Mouse (Mus musculus): ENCODE measurements at regions not wholly inside any gene's neighbourhood (a gene's known extent, or its start where the extent isn't known, plus 50 kb on each side); places are given as distances from the start of the nearest gene placed in this dataset.

DNA sequence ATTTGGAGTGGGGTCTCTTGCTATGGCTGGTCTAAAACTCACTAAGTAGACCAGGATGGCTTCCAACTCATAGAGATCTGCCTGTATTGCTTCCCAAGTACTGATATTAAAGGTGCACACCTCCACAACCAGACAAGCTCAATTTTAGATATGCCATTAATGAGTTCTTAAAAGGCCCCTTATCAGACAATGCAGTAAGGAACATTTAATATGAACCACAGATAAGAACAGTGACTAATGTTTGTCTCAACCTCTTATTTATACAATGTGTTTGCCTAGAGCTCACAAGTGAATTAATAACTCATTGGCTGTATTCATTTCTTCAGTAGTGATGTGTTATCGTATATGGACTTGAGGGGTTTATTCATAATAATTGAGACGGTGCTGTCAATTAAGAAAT lies 234.7 kb downstream of the Gm11361 start:
- 97% methylated on average over 2 of the region's 2 CpGs for WGBS

DNA sequence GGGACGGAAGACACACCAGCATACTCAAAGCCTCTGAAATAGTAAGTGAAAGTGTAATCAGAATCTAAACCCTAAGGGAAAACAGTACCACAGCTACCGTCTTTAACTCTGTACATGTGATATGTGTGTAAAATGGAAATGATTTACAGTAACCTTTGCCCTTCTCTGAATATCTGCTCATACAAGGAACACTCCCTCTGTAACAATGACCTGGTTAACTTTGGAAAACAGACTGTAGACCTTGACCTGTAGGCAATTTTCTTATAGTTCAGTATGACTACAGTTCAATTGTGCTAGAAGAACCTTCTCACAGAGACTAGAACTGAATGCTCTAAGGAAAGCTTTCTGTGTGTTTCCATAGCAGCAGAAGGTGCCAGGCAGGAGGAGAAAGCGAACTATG lies 226.4 kb downstream of the Gm11361 start:
- H3K27me3 ChIP-seq (ENCODE audit: control insufficient read depth, insufficient read depth, low read length), result no peaks in the 10 kb centered on the region
- no peak overlapping the region for H3K27ac ChIP-seq (ENCODE audit: insufficient read depth, low read length)
- no peaks in the 10 kb centered on the region; the same call in 1 of the 2 replicates for H3K4me1 ChIP-seq (ENCODE audit: control insufficient read depth, insufficient read depth, low read length)
- 93% methylated on average over 3 of the region's 3 CpGs for WGBS
- no peak for DNase-seq
- no peak overlapping the region for H3K4me3 ChIP-seq (replicated peaks; ENCODE audit: insufficient read depth, low read depth, low read length)
- no peak for TF ChIP-seq CTCF (IDR thresholded peaks at IDR 0.05; ENCODE audit: borderline replicate concordance, insufficient read depth, low read depth, low read length)
- TF ChIP-seq POLR2A (IDR thresholded peaks at IDR 0.05; ENCODE audit: borderline replicate concordance, insufficient read depth, low read length), result no peak

More for the DNA sequence above, 234.7 kb downstream of the Gm11361 start:
- no peak overlapping the region for H3K4me3 ChIP-seq (replicated peaks; ENCODE audit: insufficient read depth, low read depth, low read length)
- DNase-seq, result no peak
- no peak for TF ChIP-seq CTCF (IDR thresholded peaks at IDR 0.05; ENCODE audit: borderline replicate concordance, insufficient read depth, low read depth, low read length)
- TF ChIP-seq POLR2A (IDR thresholded peaks at IDR 0.05; ENCODE audit: borderline replicate concordance, insufficient read depth, low read length), result no peak
- no peaks in the 10 kb centered on the region for H3K27me3 ChIP-seq (ENCODE audit: control insufficient read depth, insufficient read depth, low read length)
- H3K4me1 ChIP-seq (ENCODE audit: control insufficient read depth, insufficient read depth, low read length), result no peaks in the 10 kb centered on the region
- no peak overlapping the region for H3K27ac ChIP-seq (ENCODE audit: insufficient read depth, low read length)

DNA sequence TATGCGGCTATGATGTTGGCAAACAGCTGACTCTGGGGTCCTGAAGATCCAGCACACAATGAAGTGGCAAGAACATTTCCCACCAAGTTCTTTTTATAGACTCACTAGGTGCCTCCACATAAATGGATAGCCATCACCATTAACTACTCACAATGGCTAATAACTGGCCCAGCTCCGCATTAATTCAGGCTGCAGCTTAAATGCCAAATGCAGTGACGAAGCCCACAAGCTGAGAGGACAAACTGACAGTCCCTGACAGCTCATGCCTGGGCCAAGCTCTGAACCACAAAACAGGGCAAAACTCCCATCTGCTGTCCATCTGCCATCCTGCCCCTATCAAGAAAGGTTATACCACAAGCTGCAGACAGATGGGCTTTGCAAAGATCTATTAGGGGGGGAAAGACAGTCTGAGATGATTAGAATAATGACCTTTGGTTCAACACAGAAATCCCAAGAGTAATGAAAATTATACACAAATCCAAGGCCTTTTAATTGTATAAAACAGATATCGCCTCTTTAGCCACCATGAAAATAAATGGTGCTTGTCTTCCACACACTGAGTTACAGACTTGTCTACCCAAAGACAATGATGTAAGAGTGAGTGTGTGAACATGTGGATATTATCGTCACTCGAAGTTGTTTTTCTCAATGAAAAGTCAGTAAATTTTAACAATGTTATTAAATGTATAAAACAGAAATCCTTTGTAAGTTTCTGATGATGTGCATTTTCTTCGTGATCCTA lies 224.1 kb downstream of the Gm11361 start:
- Histone ChIP-seq H3K27me3 (ENCODE audit: control insufficient read depth, insufficient read depth, low read length) (no peaks in the 10 kb centered on the region), H3K27ac (ENCODE audit: insufficient read depth, low read length) (no peak overlapping the region), H3K4me3 (replicated peaks; ENCODE audit: insufficient read depth, low read depth, low read length) (no peak overlapping the region), H3K4me1 (ENCODE audit: control insufficient read depth, insufficient read depth, low read length) (no peaks in the 10 kb centered on the region; the same call in 1 of the 2 replicates)
- TF ChIP-seq CTCF (IDR thresholded peaks at IDR 0.05; ENCODE audit: borderline replicate concordance, insufficient read depth, low read depth, low read length), result no peak
- TF ChIP-seq POLR2A (IDR thresholded peaks at IDR 0.05; ENCODE audit: borderline replicate concordance, insufficient read depth, low read length), result no peak
- WGBS, result 51% methylated on average over 7 of the region's 7 CpGs
- peak; percentile 66 to 87 for DNase-seq

DNA sequence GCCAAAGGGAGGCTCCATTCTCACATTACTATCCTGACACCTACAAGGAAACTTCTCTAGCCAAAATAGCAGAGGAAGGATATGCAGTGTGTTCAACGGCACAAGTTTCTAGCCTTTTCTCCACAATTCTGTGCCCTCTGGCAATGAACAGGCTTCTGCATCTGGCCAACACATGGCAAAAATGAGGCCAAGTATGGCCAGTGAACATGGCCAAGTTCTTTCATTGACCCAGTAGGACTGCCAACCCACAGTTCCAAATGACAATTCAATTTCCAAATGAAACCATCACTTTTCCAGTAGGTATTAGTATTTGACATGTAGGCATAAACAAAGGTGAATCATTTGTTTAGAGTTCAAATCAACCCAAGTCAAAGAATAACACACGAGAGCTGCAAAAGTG lies 208.8 kb downstream of the Gm11361 start:
- 62% methylated on average over 2 of the region's 2 CpGs for WGBS
- Histone ChIP-seq H3K27ac (ENCODE audit: insufficient read depth, low read length) (no peak overlapping the region), H3K4me1 (ENCODE audit: control insufficient read depth, insufficient read depth, low read length) (no peaks in the 10 kb centered on the region), H3K4me3 (replicated peaks; ENCODE audit: insufficient read depth, low read depth, low read length) (no peak overlapping the region), H3K27me3 (ENCODE audit: control insufficient read depth, insufficient read depth, low read length) (no peaks in the 10 kb centered on the region; the same call in 1 of the 2 replicates)
- TF ChIP-seq CTCF (IDR thresholded peaks at IDR 0.05; ENCODE audit: borderline replicate concordance, insufficient read depth, low read depth, low read length), result no peak
- no peak for TF ChIP-seq POLR2A (IDR thresholded peaks at IDR 0.05; ENCODE audit: borderline replicate concordance, insufficient read depth, low read length)
- DNase-seq, result no peak

DNA sequence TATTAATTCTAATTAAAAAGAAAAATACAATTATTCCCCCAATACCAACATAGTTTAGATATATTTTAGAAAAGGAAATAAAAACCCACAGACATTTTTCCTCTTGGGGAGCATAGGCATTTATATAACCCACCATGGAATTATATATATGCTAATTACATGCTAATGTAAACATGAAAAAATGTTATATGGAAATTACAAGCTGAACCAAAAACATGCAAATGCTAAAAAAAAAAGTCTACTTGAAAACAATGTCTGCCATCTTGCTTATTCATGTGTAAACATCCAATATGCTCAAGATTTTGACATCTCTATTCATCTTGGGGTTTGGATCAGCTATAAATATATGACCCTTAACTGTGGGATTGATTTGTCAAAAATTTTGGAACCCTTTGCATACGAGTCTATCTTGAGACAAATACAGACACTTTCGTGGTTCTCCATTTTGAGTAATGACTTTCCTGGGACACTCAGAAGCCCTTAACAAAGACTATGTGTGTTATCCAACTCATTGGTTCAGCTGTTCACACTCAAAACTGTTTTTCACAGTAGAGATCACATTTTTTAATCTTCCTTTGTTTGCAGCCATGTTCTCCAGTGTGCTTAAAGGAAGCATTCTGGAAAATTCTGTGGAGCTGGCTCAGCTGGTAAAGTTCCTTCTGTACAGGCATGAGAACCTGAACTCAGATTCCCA lies 208.0 kb downstream of the Gm11361 start:
- no peak overlapping the region for H3K4me3 ChIP-seq (replicated peaks; ENCODE audit: insufficient read depth, low read depth, low read length)
- no peak overlapping the region for H3K27ac ChIP-seq (ENCODE audit: insufficient read depth, low read length)
- DNase-seq, result no peak
- H3K27me3 ChIP-seq (ENCODE audit: control insufficient read depth, insufficient read depth, low read length), result no peaks in the 10 kb centered on the region; the same call in 1 of the 2 replicates
- TF ChIP-seq POLR2A (IDR thresholded peaks at IDR 0.05; ENCODE audit: borderline replicate concordance, insufficient read depth, low read length), result no peak
- no peak for TF ChIP-seq CTCF (IDR thresholded peaks at IDR 0.05; ENCODE audit: borderline replicate concordance, insufficient read depth, low read depth, low read length)
- H3K4me1 ChIP-seq (ENCODE audit: control insufficient read depth, insufficient read depth, low read length), result no peaks in the 10 kb centered on the region
- 41% methylated on average over 2 of the region's 2 CpGs for WGBS

DNA sequence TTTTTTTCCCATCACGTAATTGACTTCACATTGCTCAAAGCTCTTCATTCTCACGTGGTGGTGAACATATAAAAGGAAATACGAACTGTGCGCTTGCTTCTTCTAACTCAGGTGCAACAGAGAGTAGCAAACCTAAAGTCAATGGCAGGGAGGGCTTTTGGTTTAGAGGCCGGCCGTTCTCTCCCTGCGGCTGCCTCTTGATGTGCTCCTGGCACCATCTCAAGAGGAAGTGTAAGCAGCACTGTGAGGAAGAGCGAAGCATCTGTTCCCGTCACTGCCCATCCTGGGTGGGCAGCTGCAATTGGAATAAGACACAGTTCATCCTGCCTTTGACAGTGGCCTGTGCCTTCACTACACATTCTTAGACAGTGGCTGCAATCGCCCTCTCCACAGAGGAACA lies 204.0 kb downstream of the Gm11361 start:
- WGBS, result 59% methylated on average over 10 of the region's 10 CpGs
- Histone ChIP-seq H3K4me3 (replicated peaks; ENCODE audit: insufficient read depth, low read depth, low read length) (no peak overlapping the region), H3K4me1 (ENCODE audit: control insufficient read depth, insufficient read depth, low read length) (no peaks in the 10 kb centered on the region), H3K27ac (ENCODE audit: insufficient read depth, low read length) (no peak overlapping the region), H3K27me3 (ENCODE audit: control insufficient read depth, insufficient read depth, low read length) (no peaks in the 10 kb centered on the region; the same call in 1 of the 2 replicates)
- DNase-seq, result no peak
- TF ChIP-seq POLR2A (IDR thresholded peaks at IDR 0.05; ENCODE audit: borderline replicate concordance, insufficient read depth, low read length) (no peak), CTCF (IDR thresholded peaks at IDR 0.05; ENCODE audit: borderline replicate concordance, insufficient read depth, low read depth, low read length) (no peak)

DNA sequence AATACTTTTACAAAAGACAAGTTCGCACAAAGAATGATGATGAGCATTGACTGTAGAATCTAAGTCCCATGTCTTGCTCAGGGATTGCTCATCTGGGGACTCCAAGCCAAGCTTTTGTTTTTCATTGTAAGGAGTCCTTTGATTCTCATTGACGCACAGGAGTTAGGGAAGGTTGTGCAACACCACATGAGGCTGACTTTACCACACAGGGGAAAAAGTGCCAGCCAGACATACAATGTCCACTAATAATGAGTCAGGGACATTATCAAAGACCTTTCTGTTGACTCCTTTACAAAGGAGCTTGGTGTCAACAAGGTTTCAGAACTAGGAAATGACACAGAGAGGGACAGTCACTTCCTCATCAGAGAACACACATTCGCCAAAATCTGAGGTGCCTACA lies 200.1 kb downstream of the Gm11361 start:
- H3K27ac ChIP-seq (ENCODE audit: insufficient read depth, low read length), result no peak overlapping the region
- H3K4me1 ChIP-seq (ENCODE audit: control insufficient read depth, insufficient read depth, low read length), result no peaks in the 10 kb centered on the region
- no peak for DNase-seq
- no peaks in the 10 kb centered on the region; the same call in 1 of the 2 replicates for H3K27me3 ChIP-seq (ENCODE audit: control insufficient read depth, insufficient read depth, low read length)
- no peak overlapping the region for H3K4me3 ChIP-seq (replicated peaks; ENCODE audit: insufficient read depth, low read depth, low read length)
- 91% methylated on average over 3 of the region's 3 CpGs for WGBS
- TF ChIP-seq CTCF (IDR thresholded peaks at IDR 0.05; ENCODE audit: borderline replicate concordance, insufficient read depth, low read depth, low read length), result no peak
- TF ChIP-seq POLR2A (IDR thresholded peaks at IDR 0.05; ENCODE audit: borderline replicate concordance, insufficient read depth, low read length), result no peak

DNA sequence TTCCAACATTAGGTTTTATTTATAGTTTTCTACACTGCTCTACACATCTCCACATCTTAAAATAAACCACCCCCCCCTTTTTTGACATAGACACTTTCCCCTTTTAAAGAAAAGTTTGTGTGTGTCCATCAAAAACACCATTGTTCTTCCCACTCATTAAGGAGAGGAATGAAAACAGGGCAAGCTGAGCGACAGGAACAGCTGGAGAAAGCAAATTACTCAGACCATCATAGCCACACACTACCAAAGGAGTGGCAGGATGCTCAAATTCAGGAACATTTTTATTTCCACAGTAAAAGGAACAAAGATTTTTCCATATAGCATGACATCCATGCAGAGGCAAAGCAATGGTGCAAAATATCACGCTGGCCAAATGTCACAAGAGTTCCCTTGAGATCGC lies 198.6 kb downstream of the Gm11361 start:
- H3K4me3 ChIP-seq (replicated peaks; ENCODE audit: insufficient read depth, low read depth, low read length), result no peak overlapping the region
- H3K27ac ChIP-seq (ENCODE audit: insufficient read depth, low read length), result no peak overlapping the region
- H3K4me1 ChIP-seq (ENCODE audit: control insufficient read depth, insufficient read depth, low read length), result no peaks in the 10 kb centered on the region
- WGBS, result 94% methylated on average over 3 of the region's 3 CpGs
- no peak for DNase-seq
- TF ChIP-seq POLR2A (IDR thresholded peaks at IDR 0.05; ENCODE audit: borderline replicate concordance, insufficient read depth, low read length) (no peak), CTCF (IDR thresholded peaks at IDR 0.05; ENCODE audit: borderline replicate concordance, insufficient read depth, low read depth, low read length) (no peak)
- H3K27me3 ChIP-seq (ENCODE audit: control insufficient read depth, insufficient read depth, low read length), result no peaks in the 10 kb centered on the region
